Mouse (Mus musculus) heart, embryonic 13.5 days (tissue): ENCODE data around the gene Usf3. TPM values are rescaled to one million over a fixed set of nuclear protein-coding genes. Genes with fewer than 3 reads are reported as not detected.

Source experiments
- ATAC-seq: fragments of 200-750 bp; cut with Nextera tagmentation; 2 replicates; pipeline ENCODE4 v1.8.0; 2017; ENCODE audit warnings: moderate TSS enrichment; ENCODE audit not compliant: insufficient number of reproducible peaks, low FRiP score, low TSS enrichment; ENCODE audit errors: extremely low read depth
- H3K27ac ChIP-seq: fragments of 300-500 bp; sonication (generic); replicated peaks from 2 replicates; pipeline ENCODE4 v1.5.1; 2015; ENCODE audit warnings: moderate library complexity, mild to moderate bottlenecking, inconsistent platforms
- H3K27me3 ChIP-seq: fragments of 300-500 bp; sonication (generic); replicated peaks from 2 replicates; pipeline ENCODE4 v1.6.1; 2015; ENCODE audit warnings: mild to moderate bottlenecking, inconsistent platforms
- H3K36me3 ChIP-seq: fragments of 300-500 bp; sonication (generic); 2 replicates; pipeline ENCODE4 v1.6.1; 2015; ENCODE audit warnings: mild to moderate bottlenecking, inconsistent platforms
- H3K4me1 ChIP-seq: fragments of 300-500 bp; sonication (generic); 2 replicates; pipeline ENCODE4 v1.6.1; 2015; ENCODE audit warnings: inconsistent platforms
- H3K4me2 ChIP-seq: fragments of 300-500 bp; sonication (generic); 2 replicates; pipeline ENCODE4 v1.6.1; 2015; ENCODE audit warnings: inconsistent platforms, mild to moderate bottlenecking, moderate library complexity
- H3K4me3 ChIP-seq: fragments of 300-500 bp; sonication (generic); 2 replicates; pipeline ENCODE4 v1.5.1; 2015; ENCODE audit warnings: moderate library complexity, mild to moderate bottlenecking, inconsistent platforms
- H3K9ac ChIP-seq: fragments of 300-500 bp; sonication (generic); 2 replicates; pipeline ENCODE4 v1.6.1; 2015; ENCODE audit warnings: inconsistent platforms, mild to moderate bottlenecking, moderate library complexity
- H3K9me3 ChIP-seq: fragments of 300-500 bp; sonication (generic); 2 replicates; pipeline ENCODE4 v1.6.1; 2016; ENCODE audit warnings: inconsistent platforms
- WGBS: fragments of 180-500 bp; shearing (Covaris S2); methylation state at CpG from one replicate; pipeline ENCODE4 v1.1.7; 2015; ENCODE audit warnings: mixed read lengths; 5-methylcytosine and 5-hydroxymethylcytosine counted together
- polyA plus RNA-seq: library from polyadenylated mRNA; unstranded; fragments of >200 nt; fragmentation: Nextera tagmentation; extraction: Ambion mirVana; gene quantifications from 2 replicates; pipeline ENCODE4 v1.2.1, GENCODE M21; 2015

Usf3 gene
- polyA plus RNA-seq, 1 experiment from 2014 or later: 1.8 TPM

DNA sequence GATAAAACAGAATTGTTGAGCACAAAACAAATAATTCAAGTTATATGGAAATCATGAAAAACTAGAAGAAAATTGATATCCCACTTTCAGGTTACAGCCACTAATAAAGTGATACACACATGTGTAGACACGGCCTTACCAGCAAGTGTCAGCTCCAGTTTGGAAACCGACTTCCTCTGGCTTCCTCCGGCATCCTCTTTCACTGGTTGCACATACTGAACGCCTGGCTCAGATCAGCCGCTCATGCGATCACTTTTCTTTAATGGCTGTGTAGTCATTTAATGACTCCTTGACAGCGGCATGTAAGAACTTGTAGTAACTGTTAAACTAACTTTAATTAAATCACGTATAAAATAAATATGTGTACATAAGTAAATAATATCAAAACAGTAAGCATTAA is 32.9 kb downstream of the Usf3 start:
- no peak overlapping the region for H3K9ac ChIP-seq
- peaks cover 95% of the 10 kb centered on the region for H3K36me3 ChIP-seq
- no peaks in the 10 kb centered on the region for H3K4me1 ChIP-seq
- H3K9me3 ChIP-seq: peaks cover 3% of the 10 kb centered on the region; the same call in 1 of the 2 replicates
- no peak for ATAC-seq
- WGBS: 83% methylated on average over 8 of the region's 8 CpGs
- H3K4me2 ChIP-seq: no peak overlapping the region
- no peaks in the 10 kb centered on the region for H3K27me3 ChIP-seq
- H3K27ac ChIP-seq: no peak overlapping the region
- H3K4me3 ChIP-seq: no peak overlapping the region

- no peak overlapping the region for H3K4me3 ChIP-seq
- H3K9ac ChIP-seq: no peak overlapping the region
- no peak overlapping the region for H3K4me2 ChIP-seq
- 73% methylated on average over 10 of the region's 10 CpGs for WGBS
- peaks cover 96% of the 10 kb centered on the region for H3K36me3 ChIP-seq
- no peaks in the 10 kb centered on the region for H3K9me3 ChIP-seq
- ATAC-seq: no peak
- no peaks in the 10 kb centered on the region for H3K27me3 ChIP-seq
- H3K27ac ChIP-seq: no peak overlapping the region
- H3K4me1 ChIP-seq: no peaks in the 10 kb centered on the region
These were observed 37.4 kb downstream of the Usf3 start for GRCm38 (mm10) chr16:44210156-44211053.

DNA sequence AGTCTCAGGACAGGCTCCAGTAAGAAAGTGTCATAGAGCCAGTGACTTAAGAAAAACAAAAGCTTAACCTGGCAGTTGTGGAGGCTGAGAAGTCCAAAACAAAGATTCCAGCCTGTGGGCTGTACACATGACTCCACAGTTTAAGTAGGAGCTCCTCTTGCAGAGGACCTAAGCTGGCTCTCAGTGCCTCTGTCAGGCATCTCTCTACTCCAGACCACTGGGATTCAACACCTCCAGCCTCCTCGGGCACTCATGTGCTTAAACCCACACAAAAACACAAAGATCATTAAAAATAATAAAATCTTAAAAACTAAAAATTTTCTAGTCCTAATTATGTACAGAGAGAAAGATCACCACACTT is 38.0 kb downstream of the Usf3 start:
- Histone ChIP-seq H3K27me3 (no peaks in the 10 kb centered on the region), H3K27ac (no peak overlapping the region), H3K36me3 (peaks cover 96% of the 10 kb centered on the region), H3K9me3 (no peaks in the 10 kb centered on the region), H3K4me2 (no peak overlapping the region), H3K4me1 (no peaks in the 10 kb centered on the region), H3K4me3 (no peak overlapping the region), H3K9ac (no peak overlapping the region)
- WGBS: 97% methylated on average over 1 of the region's 1 CpGs
- no peak for ATAC-seq

GRCm38 (mm10) chr16:44212703-44213102 is 39.7 kb downstream of the Usf3 start:
- H3K36me3 ChIP-seq: peaks cover 97% of the 10 kb centered on the region
- no peak overlapping the region for H3K4me3 ChIP-seq
- no peak for ATAC-seq
- no peak overlapping the region for H3K27ac ChIP-seq
- 90% methylated on average over 7 of the region's 7 CpGs for WGBS
- H3K9me3 ChIP-seq: no peaks in the 10 kb centered on the region
- peaks cover 9% of the 10 kb centered on the region for H3K4me1 ChIP-seq
- H3K9ac ChIP-seq: no peak overlapping the region
- H3K27me3 ChIP-seq: no peaks in the 10 kb centered on the region
- H3K4me2 ChIP-seq: no peak overlapping the region

GRCm38 (mm10) chr16:44215513-44215912 is 42.5 kb downstream of the Usf3 start:
- Histone ChIP-seq H3K4me2 (no peak overlapping the region), H3K27ac (no peak overlapping the region), H3K9ac (no peak overlapping the region), H3K27me3 (no peaks in the 10 kb centered on the region), H3K36me3 (peaks cover 97% of the 10 kb centered on the region), H3K4me1 (peaks cover 9% of the 10 kb centered on the region), H3K9me3 (no peaks in the 10 kb centered on the region), H3K4me3 (no peak overlapping the region)
- 88% methylated on average over 9 of the region's 9 CpGs for WGBS
- ATAC-seq: no peak

DNA sequence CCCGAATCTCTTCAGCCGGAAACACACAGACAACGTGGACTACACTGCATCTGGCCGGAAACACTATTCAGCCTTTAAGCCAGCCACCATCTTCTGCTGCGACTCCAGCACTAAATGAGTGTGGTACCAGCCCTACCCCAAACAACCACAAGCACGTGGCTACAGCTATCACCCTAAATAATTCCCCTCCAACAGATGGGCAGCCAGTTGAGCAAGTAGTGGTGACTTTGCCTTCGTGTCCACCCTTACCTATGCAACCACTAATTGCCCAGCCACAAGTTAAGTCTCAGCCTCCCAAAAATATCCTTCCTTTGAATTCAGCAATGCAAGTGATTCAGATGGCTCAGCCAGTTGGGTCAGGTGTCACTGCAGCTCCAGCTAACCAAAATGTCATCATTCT is 43.4 kb downstream of the Usf3 start:
- H3K4me2 ChIP-seq: no peak overlapping the region
- H3K4me3 ChIP-seq: no peak overlapping the region
- H3K4me1 ChIP-seq: peaks cover 15% of the 10 kb centered on the region
- no peaks in the 10 kb centered on the region for H3K9me3 ChIP-seq
- 94% methylated on average over 7 of the region's 7 CpGs for WGBS
- peaks cover 96% of the 10 kb centered on the region for H3K36me3 ChIP-seq
- H3K27ac ChIP-seq: no peak overlapping the region
- no peak overlapping the region for H3K9ac ChIP-seq
- H3K27me3 ChIP-seq: no peaks in the 10 kb centered on the region
- no peak for ATAC-seq

DNA sequence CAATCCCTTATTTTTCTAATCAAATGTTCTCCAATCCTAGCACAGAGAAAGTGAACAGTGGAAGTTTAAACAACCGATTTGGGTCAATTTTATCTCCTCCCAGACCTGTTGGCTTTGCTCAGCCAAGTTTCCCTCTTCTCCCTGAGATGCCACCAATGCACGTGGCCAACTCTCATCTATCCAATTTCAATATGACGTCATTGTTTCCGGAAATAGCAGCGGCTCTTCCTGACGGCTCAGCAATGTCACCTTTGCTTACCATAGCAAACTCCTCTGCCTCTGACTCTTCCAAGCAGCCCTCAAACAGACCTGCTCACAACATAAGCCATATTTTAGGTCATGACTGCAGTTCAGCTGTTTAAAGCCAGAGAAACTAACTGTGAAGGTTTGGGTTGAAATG is 48.4 kb downstream of the Usf3 start:
- H3K4me1 ChIP-seq: peaks cover 20% of the 10 kb centered on the region
- H3K9me3 ChIP-seq: no peaks in the 10 kb centered on the region
- no peak overlapping the region for H3K4me3 ChIP-seq
- no peak overlapping the region for H3K9ac ChIP-seq
- peak overlapping the region; percentile 40; the same call in 1 of the 2 replicates for H3K27ac ChIP-seq
- no peak overlapping the region for H3K4me2 ChIP-seq
- 43% methylated on average over 6 of the region's 6 CpGs for WGBS
- ATAC-seq: no peak
- H3K36me3 ChIP-seq: peaks cover 50% of the 10 kb centered on the region
- no peaks in the 10 kb centered on the region for H3K27me3 ChIP-seq

- peaks cover 1% of the 10 kb centered on the region for H3K4me1 ChIP-seq
- no peak overlapping the region for H3K9ac ChIP-seq
- 0 out of 2 replicates have a peak, but pooled peaks cover 3% of the 10 kb centered on the region for H3K9me3 ChIP-seq
- 79% methylated on average over 13 of the region's 13 CpGs for WGBS
- ATAC-seq: no peak
- no peak overlapping the region for H3K27ac ChIP-seq
- H3K4me3 ChIP-seq: no peak overlapping the region
- H3K36me3 ChIP-seq: 0 out of 2 replicates have a peak, but pooled peaks cover 2% of the 10 kb centered on the region
- H3K4me2 ChIP-seq: no peak overlapping the region
- H3K27me3 ChIP-seq: no peaks in the 10 kb centered on the region
These were observed 53.8 kb downstream of the Usf3 start for GRCm38 (mm10) chr16:44226706-44227291.

DNA sequence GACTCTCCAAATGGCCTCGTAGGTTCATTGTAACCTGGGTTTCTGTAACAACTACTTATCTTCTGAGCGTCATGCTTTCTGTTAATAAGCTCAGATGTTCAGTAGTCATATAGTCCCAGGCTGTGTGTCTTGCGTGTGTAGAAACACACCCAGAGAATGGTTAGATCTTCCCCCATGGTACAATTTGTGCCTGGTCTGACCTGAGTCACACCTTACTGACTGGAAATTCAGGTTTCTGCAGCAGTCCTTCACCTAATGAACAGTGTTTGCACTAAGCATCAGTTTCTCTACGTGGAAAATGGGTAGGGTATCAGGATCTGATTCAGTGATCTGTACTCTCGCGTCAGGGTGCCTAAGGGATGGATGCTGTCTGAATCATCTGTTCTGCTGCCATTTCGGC is 60.0 kb downstream of the Usf3 start:
- Histone ChIP-seq H3K27ac (no peak overlapping the region), H3K36me3 (no peaks in the 10 kb centered on the region), H3K4me3 (no peak overlapping the region), H3K9ac (no peak overlapping the region), H3K27me3 (no peaks in the 10 kb centered on the region), H3K4me1 (peaks cover 2% of the 10 kb centered on the region), H3K9me3 (0 out of 2 replicates have a peak, but pooled peaks cover 3% of the 10 kb centered on the region), H3K4me2 (no peak overlapping the region)
- WGBS: 81% methylated on average over 7 of the region's 7 CpGs
- ATAC-seq: no peak

GRCm38 (mm10) chr16:44237836-44238235 is 64.8 kb downstream of the Usf3 start:
- Histone ChIP-seq H3K4me1 (peaks cover 19% of the 10 kb centered on the region), H3K27me3 (no peaks in the 10 kb centered on the region), H3K9ac (no peak overlapping the region), H3K4me3 (no peak overlapping the region), H3K9me3 (no peaks in the 10 kb centered on the region), H3K27ac (no peak overlapping the region), H3K4me2 (no peak overlapping the region), H3K36me3 (no peaks in the 10 kb centered on the region)
- no peak for ATAC-seq
- WGBS: 70% methylated on average over 3 of the region's 3 CpGs

DNA sequence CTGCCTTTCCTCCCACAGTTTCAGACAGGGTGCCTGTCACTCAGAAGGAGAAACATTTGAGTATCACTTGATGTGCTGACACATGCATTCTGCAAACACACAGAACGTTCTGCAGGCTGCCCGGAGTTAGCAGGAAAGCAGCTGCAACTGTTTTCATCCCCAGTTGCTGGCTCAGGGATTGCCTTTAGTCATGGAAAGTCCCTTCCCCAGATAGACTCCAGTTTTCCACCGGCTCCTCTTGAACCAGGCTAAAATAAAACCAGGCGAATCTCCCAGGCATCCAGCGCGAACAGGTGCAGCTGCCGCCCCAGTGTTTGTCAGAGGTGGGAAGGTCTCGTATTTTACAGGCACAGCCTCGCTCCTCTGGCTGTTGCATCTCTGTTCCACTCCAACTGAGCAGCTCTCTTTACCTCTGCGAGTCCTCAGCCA is 65.8 kb downstream of the Usf3 start:
- Histone ChIP-seq H3K4me1 (peaks cover 19% of the 10 kb centered on the region), H3K27me3 (no peaks in the 10 kb centered on the region), H3K36me3 (no peaks in the 10 kb centered on the region), H3K9ac (peak overlapping the region; percentile 20; the same call in 1 of the 2 replicates), H3K9me3 (no peaks in the 10 kb centered on the region), H3K4me3 (peak overlapping the region; percentile 20; the same call in 1 of the 2 replicates), H3K27ac (peak overlapping the region; percentile 58), H3K4me2 (peak overlapping the region; percentile 59)
- no peak for ATAC-seq
- WGBS: 25% methylated on average over 10 of the region's 10 CpGs
